Mouse (Mus musculus): Measurements from ENCODE around the gene Cacng6.

GRCm38 (mm10) chr7:3472774-3473173, 48.8 kb downstream of the Cacng6 start:
- no peak for TF ChIP-seq CTCF (IDR thresholded peaks at IDR 0.05; ENCODE audit: insufficient read depth, low read length)
- no peak for TF ChIP-seq POLR2A (IDR thresholded peaks at IDR 0.05; ENCODE audit: borderline replicate concordance, extremely low read depth, low read depth, low read length)
